Mouse (Mus musculus) olfactory bulb, adult 2 months (tissue): ENCODE measurements around the gene Ccdc149.

Experiments used
- CTCF ChIP-seq: fragments of 200-500 bp; IDR thresholded peaks from 2 replicates; pipeline ENCODE4 v1.5.1; 2012; ENCODE audit warnings: low read depth, mild to moderate bottlenecking, low read length, moderate library complexity; ENCODE audit not compliant: insufficient read depth
- POLR2A ChIP-seq: fragments of 200-500 bp; IDR thresholded peaks from 2 replicates; pipeline ENCODE4 v1.6.1; 2012; ENCODE audit warnings: mild to moderate bottlenecking, low read depth, low read length, moderate library complexity; ENCODE audit not compliant: insufficient read depth

DNA sequence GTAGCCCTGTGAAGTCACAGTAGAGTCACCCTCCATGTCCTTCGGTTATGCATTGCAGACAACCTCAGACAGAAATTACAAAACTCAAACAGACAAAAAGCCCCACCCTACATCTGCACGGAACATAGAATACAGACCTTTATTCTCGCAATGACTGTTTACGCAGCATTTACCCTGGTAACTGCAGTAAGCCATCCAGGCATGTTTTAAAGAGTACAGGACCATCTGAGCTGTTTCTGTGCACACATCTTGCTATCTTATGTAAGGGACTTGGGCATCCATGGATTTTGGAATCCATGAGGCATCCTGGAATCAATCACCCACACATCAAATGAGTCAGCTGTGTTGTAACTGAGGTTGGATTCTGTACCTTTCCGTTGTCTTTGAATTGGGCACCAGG lies 105.4 kb downstream of the Ccdc149 start:
- TF ChIP-seq POLR2A = no peak
- no peak for TF ChIP-seq CTCF
